Mouse (Mus musculus) retina, postnatal 7 days (tissue): ENCODE measurements around the gene Mea1.

ENCODE experiments used
- DNase-seq: peaks from one replicate; pipeline ENCODE4 v3.0.0-alpha.2; 2012; ENCODE audit warnings: low read depth, low spot score

The Mea1 gene

DNA sequence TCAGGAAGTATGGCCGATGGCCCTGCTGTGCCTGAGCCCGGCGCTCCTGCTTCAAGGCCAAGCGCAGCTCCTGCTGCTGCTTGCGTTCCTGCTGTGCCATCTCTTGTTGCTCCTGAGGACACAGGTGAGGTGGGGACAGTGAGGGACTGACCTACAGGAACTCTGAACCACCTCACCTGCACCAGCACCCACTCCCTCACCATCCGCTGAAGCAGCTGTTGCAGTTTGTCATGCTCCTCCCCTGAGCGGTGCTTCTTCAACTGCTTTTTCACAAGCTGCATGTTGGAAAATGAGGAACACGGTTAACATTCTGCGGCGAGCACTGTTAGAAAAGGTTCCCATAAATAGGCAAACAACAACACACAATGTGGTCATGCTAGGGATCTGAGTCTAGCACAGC, 8.7 kb upstream of the Mea1 start:
- no peak for DNase-seq

DNA sequence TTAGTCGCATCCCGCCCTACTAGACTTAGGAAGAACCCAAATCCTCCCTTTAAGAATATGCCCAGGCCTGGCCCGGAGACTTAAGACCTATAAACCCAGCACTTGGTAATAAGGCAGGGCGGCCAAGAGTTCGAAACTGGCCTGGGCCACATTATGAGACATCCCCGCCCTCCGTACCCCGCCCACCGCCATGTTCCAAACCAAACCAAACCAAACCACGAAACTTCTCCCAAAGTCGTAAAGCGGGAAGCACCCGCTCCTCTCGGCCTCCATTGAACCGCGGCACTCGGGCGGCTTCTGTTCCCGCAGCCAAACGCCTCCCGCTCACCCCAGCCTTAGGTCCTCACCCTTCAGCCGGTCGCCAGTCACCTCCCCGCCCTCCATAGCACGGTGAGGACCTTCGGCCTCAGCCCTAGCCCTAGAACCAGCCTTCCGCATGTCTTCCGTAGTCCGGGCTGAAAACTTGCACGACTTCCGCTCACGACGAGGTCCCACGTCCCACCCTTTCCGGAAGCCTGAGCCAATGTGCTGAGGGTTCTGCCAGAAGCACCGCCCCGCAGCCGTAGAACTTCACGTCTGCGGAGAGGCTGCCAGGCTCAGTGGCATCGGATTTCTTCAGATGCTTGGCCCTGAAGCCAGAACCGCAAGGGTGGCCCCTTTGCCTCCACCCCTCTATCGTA, 4.6 kb upstream of the Mea1 start, which contains the start of gene Rrp36:
Gene Rrp36 (minus strand): TSS at position 503 of the 680 bp plus-strand sequence.
- DNase-seq = peak; percentile 76

DNA sequence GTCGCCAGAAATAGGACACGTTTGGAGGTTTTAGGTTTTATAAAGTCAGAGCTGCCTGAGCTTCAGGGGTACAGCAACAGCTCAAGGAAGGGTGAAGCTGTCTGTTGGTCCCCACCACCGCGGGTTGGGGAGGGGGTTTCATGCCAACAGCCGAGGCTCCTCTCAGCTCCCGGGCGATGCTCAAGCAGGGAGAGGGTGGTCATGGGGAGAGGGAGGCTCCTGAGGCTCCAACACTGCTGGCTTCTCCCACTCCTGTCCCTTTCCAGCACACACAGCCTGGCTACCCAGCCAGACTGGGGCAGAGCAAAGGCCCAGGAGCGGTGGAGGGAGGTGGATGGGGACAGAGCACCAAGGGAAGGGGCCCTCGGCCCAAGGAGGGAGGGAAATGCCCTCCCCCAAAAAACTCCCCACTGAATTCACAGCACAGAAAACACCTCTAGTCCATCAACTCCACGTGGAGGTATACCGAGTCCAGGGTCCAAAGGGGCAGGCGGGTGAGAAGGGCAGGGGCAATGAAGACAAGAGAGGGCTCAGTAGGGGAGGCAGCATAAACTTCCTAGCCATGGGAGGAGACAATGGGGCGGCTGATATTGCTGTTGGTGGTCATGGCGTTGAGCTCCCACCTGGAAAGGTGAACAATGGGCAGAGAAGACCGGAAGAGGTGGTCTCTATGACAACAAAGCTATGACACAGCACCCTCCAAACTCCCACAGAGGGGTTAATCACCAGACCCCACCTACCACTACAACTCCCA, 3.9 kb upstream of the Mea1 start:
- no peak for DNase-seq

DNA sequence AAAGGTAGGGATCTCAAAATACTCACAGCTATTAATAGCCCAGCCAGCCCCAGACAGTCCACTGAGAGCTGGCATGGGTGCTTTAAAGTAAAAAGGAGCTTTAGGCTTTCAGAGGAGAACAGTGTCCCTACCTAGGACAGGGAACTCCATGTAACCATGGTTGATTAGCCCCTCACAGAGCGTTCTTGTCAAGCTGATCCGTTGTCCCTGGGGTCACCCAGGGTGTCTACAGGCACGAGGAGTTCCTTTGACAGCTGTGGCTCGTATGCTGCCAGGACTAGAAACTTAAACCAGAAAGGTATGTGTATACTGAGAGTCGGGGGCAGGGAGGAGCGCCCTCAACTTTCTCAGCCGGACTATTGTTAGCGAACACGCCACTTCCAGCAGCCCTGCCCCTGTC, 318 bp downstream of the Mea1 start:
- no peak for DNase-seq

DNA sequence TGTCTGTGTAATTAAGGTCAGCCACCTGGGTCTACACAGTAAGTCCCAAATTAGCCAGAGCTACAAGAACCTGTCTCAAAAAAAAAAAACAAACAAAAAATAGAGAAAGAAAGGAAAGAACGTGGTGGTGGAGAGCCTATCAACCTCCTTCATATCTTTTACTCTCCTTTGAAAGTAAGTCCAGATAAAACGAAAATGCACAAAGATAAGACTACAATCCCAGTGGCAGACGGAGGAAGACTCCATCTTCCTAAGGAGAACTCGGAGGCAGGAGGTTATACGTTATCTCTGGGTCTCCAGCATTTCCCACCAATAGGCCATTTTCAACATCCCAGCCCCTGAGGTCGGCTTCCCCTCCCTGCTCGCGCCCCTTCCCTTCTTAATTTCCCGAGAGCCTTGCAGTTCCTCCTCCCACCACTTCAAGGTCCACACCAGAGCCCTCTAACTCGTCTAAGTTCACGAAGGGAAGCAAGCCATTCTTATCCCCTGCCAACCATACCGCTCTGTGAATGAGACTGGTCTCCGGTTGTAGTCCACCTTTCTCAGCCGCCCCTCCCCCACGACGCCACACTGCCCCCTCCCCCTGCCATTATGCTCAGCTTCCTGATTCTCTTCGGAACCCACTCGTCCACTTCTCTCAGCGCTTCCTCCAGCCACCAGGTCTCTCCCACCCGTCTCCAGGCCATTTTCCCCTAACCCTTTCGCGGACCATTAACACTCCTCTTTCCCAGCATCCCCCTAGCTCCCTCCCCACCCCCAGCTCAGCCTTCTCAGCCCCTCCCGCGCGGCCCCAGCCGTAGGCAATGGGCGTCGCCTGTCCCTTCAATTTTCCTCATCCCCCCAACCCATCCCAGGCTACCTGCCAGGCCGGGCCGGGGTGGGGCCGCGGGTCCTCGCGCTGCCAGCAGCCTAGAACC, 1.5 kb downstream of the Mea1 start:
- DNase-seq = peak; percentile 27

DNA sequence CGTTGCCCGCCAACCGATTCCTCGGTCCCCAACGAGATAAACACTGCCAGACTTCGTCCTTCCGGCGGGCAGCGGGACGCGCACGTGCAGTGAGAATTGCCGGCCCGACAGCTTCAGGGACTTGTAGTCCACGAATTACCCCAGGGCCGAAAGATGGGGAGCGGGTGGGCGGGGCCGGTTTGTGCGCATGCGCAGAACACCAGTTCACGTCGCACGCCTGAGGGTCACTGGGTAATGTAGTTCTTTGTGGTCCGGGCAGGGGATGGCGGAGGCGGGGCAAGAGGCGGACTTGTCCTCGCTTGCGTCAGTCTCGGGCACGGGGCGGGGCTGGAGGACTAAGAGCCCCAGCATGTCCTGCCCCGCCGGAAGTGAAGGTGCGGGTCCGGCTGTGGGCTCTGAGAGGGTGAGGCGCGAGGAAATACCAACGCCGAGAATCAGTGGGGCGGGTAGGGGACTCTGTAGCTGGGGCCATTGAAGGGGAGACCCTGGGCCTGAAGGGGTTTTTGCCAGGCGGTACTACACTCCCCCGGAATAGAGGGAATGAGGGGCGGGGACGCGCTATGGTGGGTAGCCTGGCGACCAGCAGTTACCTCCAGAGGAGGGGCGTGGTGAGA, 2.3 kb downstream of the Mea1 start, which contains the start of gene Klhdc3:
Gene Klhdc3 (minus strand): TSS at position 155 of the 614 bp plus-strand sequence.
- DNase-seq = peak; percentile 97

DNA sequence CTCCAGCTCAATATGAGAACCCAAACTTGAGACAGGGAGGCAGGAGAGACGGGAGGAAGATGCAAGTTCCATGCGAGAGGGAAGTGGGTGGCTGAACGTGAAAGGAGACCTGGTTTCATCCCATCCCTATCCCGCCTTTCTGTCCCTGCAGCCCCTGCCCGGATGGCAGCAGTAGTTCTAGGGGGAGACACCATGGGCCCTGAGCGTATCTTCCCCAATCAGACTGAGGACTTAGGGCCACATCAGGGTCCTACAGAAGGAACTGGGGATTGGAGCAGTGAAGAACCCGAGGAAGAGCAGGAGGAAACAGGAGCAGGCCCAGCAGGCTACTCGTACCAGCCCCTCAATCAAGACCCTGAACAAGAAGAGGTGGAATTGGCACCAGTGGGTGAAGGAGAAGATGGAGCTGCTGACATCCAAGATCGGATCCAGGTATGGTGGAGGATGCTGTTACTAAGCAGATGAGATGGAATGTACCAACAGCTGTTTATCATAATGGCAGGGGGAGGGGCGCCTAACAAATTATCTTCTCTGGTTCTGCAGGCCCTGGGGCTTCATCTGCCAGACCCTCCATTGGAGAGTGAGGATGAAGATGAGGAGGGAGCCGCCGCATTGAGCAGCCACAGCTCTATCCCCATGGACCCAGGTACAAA, 3.0 kb downstream of the Mea1 start:
- DNase-seq = no peak

DNA sequence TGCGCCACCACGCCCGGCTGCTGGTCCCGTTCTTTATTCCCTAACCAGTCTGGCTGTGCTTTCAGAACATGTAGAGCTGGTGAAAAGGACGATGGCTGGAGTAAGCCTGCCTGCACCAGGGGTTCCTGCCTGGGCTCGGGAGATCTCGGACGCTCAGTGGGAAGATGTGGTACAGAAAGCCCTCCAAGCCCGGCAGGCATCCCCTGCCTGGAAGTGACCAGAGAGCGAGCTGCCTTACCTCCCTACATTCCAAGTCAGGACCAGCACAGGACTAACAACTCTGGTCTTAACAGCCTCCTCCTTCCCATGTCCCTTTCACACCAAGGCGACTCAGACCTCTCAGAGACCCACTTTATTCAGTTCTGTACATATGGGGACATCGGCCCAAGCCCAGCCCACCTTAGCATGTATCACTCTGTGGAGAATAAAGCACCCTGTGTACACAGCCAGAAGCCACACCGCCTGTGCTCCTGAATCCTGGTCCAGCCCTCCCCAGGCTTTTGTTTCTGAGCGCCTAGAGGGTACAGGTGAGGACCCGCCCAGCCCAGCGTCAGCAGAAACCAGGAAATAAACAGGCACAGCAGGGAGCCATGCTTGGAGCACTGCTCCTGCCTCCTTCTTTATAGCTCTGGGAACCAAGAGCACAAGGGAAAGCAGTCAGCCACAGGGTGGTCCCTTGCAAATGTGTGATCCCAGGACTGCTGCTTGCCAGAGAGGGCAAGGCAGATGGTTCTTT, 4.2 kb downstream of the Mea1 start:
- DNase-seq = no peak

DNA sequence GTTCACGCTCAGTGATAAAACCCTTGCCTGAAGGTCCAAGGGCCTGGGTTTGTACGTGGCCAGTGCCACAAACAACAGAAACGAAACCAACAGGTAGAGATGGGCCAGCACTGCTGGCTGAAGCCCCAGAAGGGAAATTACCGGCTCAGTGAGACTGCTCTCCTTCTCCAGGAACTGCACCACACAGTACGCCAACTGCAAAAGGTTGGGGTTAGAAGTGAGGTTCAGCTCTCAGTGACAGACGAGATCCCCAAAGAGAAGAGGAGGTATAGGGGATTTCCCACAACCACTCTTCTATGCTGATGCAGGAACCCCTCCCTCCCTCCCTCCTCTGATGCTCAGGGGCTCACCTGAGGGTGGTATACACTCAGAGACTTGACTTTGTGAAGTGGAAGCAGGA, 7.3 kb downstream of the Mea1 start:
- DNase-seq = no peak

DNA sequence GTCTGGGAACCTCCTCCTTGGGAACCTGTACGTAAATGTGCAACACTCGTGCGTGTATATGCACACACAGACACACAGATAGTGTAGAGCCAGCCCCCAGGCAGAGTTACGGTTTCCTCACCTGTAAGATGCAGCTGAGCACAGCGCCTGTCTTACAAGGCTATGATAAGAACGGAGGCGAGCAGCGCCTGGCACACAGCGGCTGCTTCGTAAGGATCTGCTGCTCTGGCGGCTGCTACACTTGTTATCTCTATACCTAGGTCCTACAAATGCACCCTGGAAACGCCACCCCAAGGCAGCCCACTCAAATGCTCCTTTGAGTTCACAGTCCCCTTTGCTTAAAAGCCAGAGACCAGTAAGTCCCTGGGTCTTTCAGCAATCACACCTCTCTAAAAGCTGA, 12.1 kb downstream of the Mea1 start:
- DNase-seq = no peak

DNA sequence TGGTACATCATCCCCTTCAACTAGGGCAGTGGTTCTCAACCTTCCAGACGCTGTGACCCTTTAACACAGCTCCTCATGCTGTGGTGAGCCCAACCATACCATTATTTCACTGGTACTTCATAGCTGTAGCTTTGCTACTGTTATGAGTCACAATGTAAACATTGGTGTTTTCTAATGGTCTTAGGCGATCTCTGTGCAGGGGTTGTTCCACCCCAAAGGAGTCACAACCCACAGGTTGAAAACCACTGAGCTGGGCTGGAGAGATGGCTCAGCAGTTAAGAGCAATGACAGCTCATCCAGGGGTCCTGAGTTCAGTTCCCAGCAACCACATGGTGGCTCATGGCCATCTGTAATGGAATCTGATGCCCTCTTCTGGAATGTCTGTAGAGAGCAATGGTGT, 12.8 kb downstream of the Mea1 start:
- DNase-seq = no peak

DNA sequence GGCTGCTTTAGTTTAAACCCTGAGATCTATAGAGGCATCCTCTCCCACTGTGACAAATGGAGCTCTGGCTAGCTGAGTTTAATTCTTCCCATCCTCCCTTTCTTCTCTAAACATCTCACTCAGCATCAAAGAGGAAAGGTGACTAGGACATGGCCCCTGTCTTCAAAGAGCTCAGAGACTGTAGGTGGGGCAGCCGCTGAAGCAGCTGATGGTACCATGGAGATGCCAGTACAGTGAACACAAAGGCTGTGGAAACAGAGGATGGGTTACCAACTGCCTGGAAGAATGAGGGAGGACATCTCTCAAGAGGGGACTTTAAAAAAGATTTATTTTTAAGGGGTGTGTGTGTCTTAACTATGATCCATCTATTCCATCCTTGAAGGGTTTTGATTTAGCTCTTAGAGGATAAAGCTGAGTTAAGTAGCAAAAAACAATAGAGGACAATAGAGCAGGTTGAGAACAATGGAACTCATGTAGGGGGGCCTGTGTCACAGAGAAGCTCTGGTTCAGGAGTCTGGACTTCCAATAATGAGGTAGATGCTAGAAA, 16.0 kb downstream of the Mea1 start:
- DNase-seq = no peak

DNA sequence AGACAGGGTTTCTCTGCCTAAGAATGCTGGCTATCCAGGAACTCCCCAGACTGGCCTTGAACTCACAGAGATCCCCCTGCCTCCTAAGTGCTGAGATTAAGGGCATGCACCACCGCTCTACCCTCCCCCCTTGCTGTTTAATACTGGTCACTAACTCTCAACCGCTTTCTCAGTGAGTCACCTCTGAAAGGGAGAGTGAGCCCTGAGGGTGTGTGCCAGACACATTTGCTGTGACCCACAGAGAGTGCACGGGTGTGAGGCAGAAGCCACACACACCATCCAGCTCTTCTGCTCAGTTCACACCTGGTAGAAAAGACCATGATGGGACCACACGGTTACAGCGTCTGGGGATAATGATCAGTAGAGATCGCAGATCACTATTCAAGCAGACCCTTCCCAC, 19.9 kb downstream of the Mea1 start:
- DNase-seq = no peak

DNA sequence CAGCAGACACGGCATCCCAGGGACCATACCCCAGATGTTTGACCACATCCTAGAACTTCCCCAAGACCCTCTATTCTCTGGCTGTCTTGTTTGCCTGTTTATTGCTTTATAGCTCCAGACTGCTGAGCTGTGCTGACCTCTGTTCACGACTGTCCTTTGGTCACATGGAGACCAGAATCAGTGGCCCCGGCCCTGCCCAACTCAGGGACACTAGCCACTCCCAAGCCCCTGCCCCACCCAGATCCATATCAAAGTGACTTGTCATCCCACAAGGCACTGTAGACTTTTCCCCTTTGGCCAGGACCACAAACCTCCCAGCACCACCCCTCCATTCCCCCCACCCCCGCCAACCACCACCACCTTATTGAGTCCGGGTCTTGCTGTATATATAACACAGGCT, 20.7 kb downstream of the Mea1 start:
- no peak for DNase-seq

DNA sequence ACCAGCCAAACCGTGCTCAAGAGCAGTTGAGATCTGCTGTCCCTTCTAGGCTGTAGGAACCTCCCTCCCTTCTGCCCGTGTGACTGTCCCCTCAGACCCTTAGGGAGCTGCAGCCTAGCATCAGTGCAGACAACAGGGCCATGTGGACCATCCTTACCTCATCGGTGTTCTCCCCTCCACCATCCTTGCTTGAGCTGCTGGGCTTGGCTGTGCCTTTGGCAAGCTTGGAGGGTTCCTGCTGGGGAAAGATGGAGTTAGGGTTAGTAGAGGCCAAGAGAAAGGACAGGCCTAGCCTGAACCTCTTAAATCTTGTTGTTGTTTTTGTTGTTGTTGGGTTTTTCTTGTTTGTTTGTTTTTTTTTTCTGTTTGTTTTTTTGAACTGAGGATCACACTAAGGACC, 21.3 kb downstream of the Mea1 start:
- no peak for DNase-seq

DNA sequence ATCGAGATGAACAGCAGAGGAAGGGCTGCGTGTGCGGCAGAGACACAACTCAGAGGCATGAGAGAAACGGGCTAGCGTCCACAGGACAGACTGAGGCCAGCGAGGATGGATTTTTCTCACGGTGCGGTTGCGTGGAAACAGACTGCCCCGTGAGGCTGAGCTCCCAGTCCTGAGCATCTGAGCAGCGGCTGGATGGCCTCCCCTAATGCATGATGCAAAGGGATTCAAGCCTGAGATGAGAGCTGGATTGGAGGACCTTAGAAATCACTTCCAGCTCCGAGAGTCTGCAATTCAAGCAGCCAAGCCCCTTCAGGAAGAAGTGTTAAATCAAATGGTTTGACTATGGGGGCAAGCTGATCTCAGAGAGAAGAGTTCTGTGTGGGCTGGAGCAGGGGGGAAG, 22.9 kb downstream of the Mea1 start:
- no peak for DNase-seq

DNA sequence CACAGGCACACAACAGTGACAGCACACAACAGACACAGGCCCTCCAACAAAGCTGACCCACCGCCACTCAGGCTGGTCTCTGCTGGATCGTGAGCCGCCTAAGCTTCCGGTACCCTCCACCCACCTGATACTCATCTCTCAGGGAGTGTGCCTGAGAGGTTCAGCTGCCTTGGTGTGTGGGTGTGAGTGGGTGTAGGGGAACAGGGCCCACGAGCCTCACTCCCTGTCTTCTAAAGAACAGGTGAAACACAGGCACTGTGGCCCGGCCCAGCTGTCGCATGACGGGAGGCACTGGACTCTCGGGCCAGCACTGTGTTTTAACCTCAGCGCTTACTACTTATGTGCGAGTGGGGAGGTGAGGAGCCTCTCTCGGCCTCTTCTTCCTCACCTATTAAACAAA, 23.5 kb downstream of the Mea1 start:
- no peak for DNase-seq

DNA sequence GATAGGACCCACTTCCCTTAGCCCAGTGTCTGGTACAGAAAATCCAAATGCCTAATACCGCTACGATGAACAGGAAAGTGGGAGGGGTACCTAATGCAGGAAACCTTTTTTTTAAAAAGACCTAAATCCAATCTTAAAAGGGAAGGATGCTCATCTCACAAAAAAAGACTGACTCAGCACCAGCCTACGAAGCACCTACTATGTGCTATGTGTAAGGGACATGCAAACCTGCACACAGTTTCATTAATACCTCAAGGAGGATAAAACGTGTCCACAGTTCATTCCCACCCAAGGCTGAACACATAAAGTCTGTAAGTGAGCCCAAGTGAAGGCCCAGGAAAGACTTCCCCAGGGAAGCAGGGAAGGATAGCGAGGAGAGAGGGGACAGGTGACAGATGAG, 23.9 kb downstream of the Mea1 start:
- no peak for DNase-seq

DNA sequence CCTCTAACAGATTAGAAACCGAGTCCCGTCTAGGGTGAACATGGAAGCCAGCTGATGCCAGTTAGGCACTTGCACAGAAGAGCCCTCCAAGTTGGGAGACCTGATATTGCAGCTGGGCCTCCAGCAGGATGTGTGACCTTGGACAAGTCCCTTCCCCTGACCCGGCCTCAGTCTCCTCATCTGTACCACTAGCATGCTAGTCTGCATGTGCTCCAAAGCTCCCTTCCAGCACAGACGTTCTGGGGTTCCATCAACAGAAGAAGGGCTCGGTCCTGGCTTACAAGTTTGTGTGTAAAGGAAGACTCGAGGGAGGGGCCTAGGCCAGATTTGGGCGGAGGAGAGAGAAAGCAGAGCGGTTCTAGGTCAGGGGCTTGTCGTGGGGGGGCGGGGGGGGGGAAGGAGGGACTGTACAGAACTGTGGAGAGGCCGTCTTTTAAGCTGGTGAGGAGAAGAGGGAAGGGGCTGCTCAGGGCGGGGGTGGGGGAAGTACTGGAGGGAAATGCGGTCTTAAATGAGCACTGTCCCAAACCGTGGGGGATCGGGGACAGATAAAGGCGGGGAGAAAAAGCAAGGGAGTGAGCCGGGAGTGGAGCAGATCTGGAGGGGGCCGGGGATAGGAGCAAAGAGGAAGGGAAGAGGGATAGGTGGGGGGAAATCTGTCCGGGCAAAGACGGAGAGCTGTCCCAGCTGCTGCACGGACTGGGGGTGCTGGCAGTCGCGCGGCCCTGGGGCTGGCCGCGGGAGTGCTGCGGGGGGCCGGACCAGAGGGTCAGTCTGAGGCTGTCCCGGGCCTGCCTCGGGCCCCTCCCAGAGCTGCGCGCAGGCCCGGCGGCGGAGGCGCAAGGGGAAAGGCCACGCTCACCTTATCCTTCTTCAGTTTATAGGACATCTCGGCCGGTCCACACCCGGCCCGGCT, 25.6 kb downstream of the Mea1 start:
- DNase-seq = no peak
